Mouse (Mus musculus): Measurements from ENCODE around the gene Polr2m. TPM values are rescaled to one million over a fixed set of nuclear protein-coding genes. Genes with fewer than 3 reads are reported as not detected.

Gene Polr2m
- polyA plus RNA-seq, 1 experiment from 2014 or later: 292 TPM

GRCm38 (mm10) chr9:71480305-71480704, 5.4 kb downstream of the Polr2m start:
- no peaks in the 10 kb centered on the region for H3K27me3 ChIP-seq (ENCODE audit: control insufficient read depth, insufficient read depth, low read length)
- ATAC-seq (ENCODE audit: insufficient read depth, low FRiP score): no peak
- no peaks in the 10 kb centered on the region for H3K9me3 ChIP-seq (replicated peaks; ENCODE audit: control insufficient read depth, low read length)
- WGBS: 86% methylated on average over 2 of the region's 2 CpGs
- no peak overlapping the region for H3K27ac ChIP-seq (ENCODE audit: low read length)
- H3K9ac ChIP-seq (ENCODE audit: low read length): no peak overlapping the region
- peaks cover 66% of the 10 kb centered on the region for H3K36me3 ChIP-seq (ENCODE audit: control insufficient read depth, insufficient read depth, low read length)
- peaks cover 13% of the 10 kb centered on the region for H3K4me1 ChIP-seq (ENCODE audit: control insufficient read depth, insufficient read depth, low read length)
- no peak overlapping the region for H3K4me3 ChIP-seq (replicated peaks; ENCODE audit: low read length)
- H3K4me2 ChIP-seq (ENCODE audit: low read depth, low read length): no peak overlapping the region

- H3K9ac ChIP-seq (ENCODE audit: low read length): no peak overlapping the region
- H3K27me3 ChIP-seq (ENCODE audit: control insufficient read depth, insufficient read depth, low read length): no peaks in the 10 kb centered on the region
- no peak overlapping the region for H3K4me3 ChIP-seq (replicated peaks; ENCODE audit: low read length)
- H3K9me3 ChIP-seq (replicated peaks; ENCODE audit: control insufficient read depth, low read length): no peaks in the 10 kb centered on the region
- peaks cover 66% of the 10 kb centered on the region for H3K36me3 ChIP-seq (ENCODE audit: control insufficient read depth, insufficient read depth, low read length)
- peaks cover 13% of the 10 kb centered on the region for H3K4me1 ChIP-seq (ENCODE audit: control insufficient read depth, insufficient read depth, low read length)
- no peak overlapping the region for H3K4me2 ChIP-seq (ENCODE audit: low read depth, low read length)
- ATAC-seq (ENCODE audit: insufficient read depth, low FRiP score): no peak
- WGBS: 87% methylated on average over 9 of the region's 9 CpGs
- H3K27ac ChIP-seq (ENCODE audit: low read length): no peak overlapping the region
Measured at GRCm38 (mm10) chr9:71479413-71479812, 6.3 kb downstream of the Polr2m start.

- Histone ChIP-seq H3K36me3 (ENCODE audit: control insufficient read depth, insufficient read depth, low read length) (peaks cover 65% of the 10 kb centered on the region), H3K27ac (ENCODE audit: low read length) (no peak overlapping the region), H3K4me3 (replicated peaks; ENCODE audit: low read length) (no peak overlapping the region), H3K4me2 (ENCODE audit: low read depth, low read length) (no peak overlapping the region), H3K9me3 (replicated peaks; ENCODE audit: control insufficient read depth, low read length) (no peaks in the 10 kb centered on the region), H3K9ac (ENCODE audit: low read length) (no peak overlapping the region), H3K4me1 (ENCODE audit: control insufficient read depth, insufficient read depth, low read length) (peaks cover 10% of the 10 kb centered on the region), H3K27me3 (ENCODE audit: control insufficient read depth, insufficient read depth, low read length) (no peaks in the 10 kb centered on the region)
- no peak for ATAC-seq (ENCODE audit: insufficient read depth, low FRiP score)
- WGBS: 91% methylated on average over 7 of the region's 7 CpGs
Measured at GRCm38 (mm10) chr9:71478596-71478995, 7.1 kb downstream of the Polr2m start.

- Histone ChIP-seq H3K36me3 (ENCODE audit: control insufficient read depth, insufficient read depth, low read length) (peaks cover 51% of the 10 kb centered on the region), H3K27me3 (ENCODE audit: control insufficient read depth, insufficient read depth, low read length) (no peaks in the 10 kb centered on the region), H3K4me2 (ENCODE audit: low read depth, low read length) (no peak overlapping the region), H3K4me1 (ENCODE audit: control insufficient read depth, insufficient read depth, low read length) (no peaks in the 10 kb centered on the region), H3K27ac (ENCODE audit: low read length) (no peak overlapping the region), H3K9ac (ENCODE audit: low read length) (no peak overlapping the region), H3K9me3 (replicated peaks; ENCODE audit: control insufficient read depth, low read length) (no peaks in the 10 kb centered on the region), H3K4me3 (replicated peaks; ENCODE audit: low read length) (no peak overlapping the region)
- WGBS: 97% methylated on average over 3 of the region's 3 CpGs
- ATAC-seq (ENCODE audit: insufficient read depth, low FRiP score): no peak
Measured at GRCm38 (mm10) chr9:71476601-71477000, 9.1 kb downstream of the Polr2m start.

GRCm38 (mm10) chr9:71475536-71475935, 10.2 kb downstream of the Polr2m start:
- no peak overlapping the region for H3K9ac ChIP-seq (ENCODE audit: low read length)
- 94% methylated on average over 4 of the region's 4 CpGs for WGBS

GRCm38 (mm10) chr9:71467434-71467833, 18.3 kb downstream of the Polr2m start:
- Histone ChIP-seq H3K4me1 (ENCODE audit: control insufficient read depth, insufficient read depth, low read length) (no peaks in the 10 kb centered on the region; the same call in 1 of the 2 replicates), H3K27ac (ENCODE audit: low read length) (no peak overlapping the region), H3K4me3 (replicated peaks; ENCODE audit: low read length) (no peak overlapping the region), H3K27me3 (ENCODE audit: control insufficient read depth, insufficient read depth, low read length) (no peaks in the 10 kb centered on the region), H3K9me3 (replicated peaks; ENCODE audit: control insufficient read depth, low read length) (no peaks in the 10 kb centered on the region), H3K9ac (ENCODE audit: low read length) (no peak overlapping the region), H3K36me3 (ENCODE audit: control insufficient read depth, insufficient read depth, low read length) (no peaks in the 10 kb centered on the region), H3K4me2 (ENCODE audit: low read depth, low read length) (no peak overlapping the region)
- 66% methylated on average over 4 of the region's 4 CpGs for WGBS
- no peak for ATAC-seq (ENCODE audit: insufficient read depth, low FRiP score)

More at GRCm38 (mm10) chr9:71475536-71475935, 10.2 kb downstream of the Polr2m start:
- no peaks in the 10 kb centered on the region for H3K27me3 ChIP-seq (ENCODE audit: control insufficient read depth, insufficient read depth, low read length)
- no peaks in the 10 kb centered on the region for H3K4me1 ChIP-seq (ENCODE audit: control insufficient read depth, insufficient read depth, low read length)
- no peak for ATAC-seq (ENCODE audit: insufficient read depth, low FRiP score)
- no peak overlapping the region for H3K27ac ChIP-seq (ENCODE audit: low read length)
- H3K9me3 ChIP-seq (replicated peaks; ENCODE audit: control insufficient read depth, low read length): no peaks in the 10 kb centered on the region
- peaks cover 40% of the 10 kb centered on the region for H3K36me3 ChIP-seq (ENCODE audit: control insufficient read depth, insufficient read depth, low read length)
- no peak overlapping the region for H3K4me2 ChIP-seq (ENCODE audit: low read depth, low read length)
- H3K4me3 ChIP-seq (replicated peaks; ENCODE audit: low read length): no peak overlapping the region

- Histone ChIP-seq H3K9me3 (replicated peaks; ENCODE audit: control insufficient read depth, low read length) (no peaks in the 10 kb centered on the region), H3K4me3 (replicated peaks; ENCODE audit: low read length) (no peak overlapping the region), H3K36me3 (ENCODE audit: control insufficient read depth, insufficient read depth, low read length) (no peaks in the 10 kb centered on the region), H3K9ac (ENCODE audit: low read length) (no peak overlapping the region), H3K27me3 (ENCODE audit: control insufficient read depth, insufficient read depth, low read length) (no peaks in the 10 kb centered on the region), H3K27ac (ENCODE audit: low read length) (no peak overlapping the region), H3K4me2 (ENCODE audit: low read depth, low read length) (no peak overlapping the region), H3K4me1 (ENCODE audit: control insufficient read depth, insufficient read depth, low read length) (no peaks in the 10 kb centered on the region; the same call in 1 of the 2 replicates)
- no peak for ATAC-seq (ENCODE audit: insufficient read depth, low FRiP score)
- 78% methylated on average over 3 of the region's 3 CpGs for WGBS
Measured at GRCm38 (mm10) chr9:71466111-71466510, 19.6 kb downstream of the Polr2m start.

GRCm38 (mm10) chr9:71463072-71463667, 22.6 kb downstream of the Polr2m start:
- 49% methylated on average over 13 of the region's 13 CpGs for WGBS
- ATAC-seq (ENCODE audit: insufficient read depth, low FRiP score): no peak
- Histone ChIP-seq H3K9me3 (replicated peaks; ENCODE audit: control insufficient read depth, low read length) (no peaks in the 10 kb centered on the region), H3K27me3 (ENCODE audit: control insufficient read depth, insufficient read depth, low read length) (no peaks in the 10 kb centered on the region), H3K36me3 (ENCODE audit: control insufficient read depth, insufficient read depth, low read length) (no peaks in the 10 kb centered on the region), H3K4me2 (ENCODE audit: low read depth, low read length) (no peak overlapping the region), H3K9ac (ENCODE audit: low read length) (no peak overlapping the region), H3K4me1 (ENCODE audit: control insufficient read depth, insufficient read depth, low read length) (no peaks in the 10 kb centered on the region; the same call in 1 of the 2 replicates), H3K27ac (ENCODE audit: low read length) (no peak overlapping the region), H3K4me3 (replicated peaks; ENCODE audit: low read length) (no peak overlapping the region)

GRCm38 (mm10) chr9:71456738-71457137, 29.0 kb downstream of the Polr2m start:
- ATAC-seq (ENCODE audit: insufficient read depth, low FRiP score): no peak
- no peaks in the 10 kb centered on the region for H3K4me1 ChIP-seq (ENCODE audit: control insufficient read depth, insufficient read depth, low read length)
- H3K9ac ChIP-seq (ENCODE audit: low read length): no peak overlapping the region
- H3K27ac ChIP-seq (ENCODE audit: low read length): no peak overlapping the region
- H3K4me3 ChIP-seq (replicated peaks; ENCODE audit: low read length): no peak overlapping the region
- 51% methylated on average over 4 of the region's 4 CpGs for WGBS
- no peak overlapping the region for H3K4me2 ChIP-seq (ENCODE audit: low read depth, low read length)
- H3K27me3 ChIP-seq (ENCODE audit: control insufficient read depth, insufficient read depth, low read length): no peaks in the 10 kb centered on the region
- no peaks in the 10 kb centered on the region for H3K9me3 ChIP-seq (replicated peaks; ENCODE audit: control insufficient read depth, low read length)
- no peaks in the 10 kb centered on the region for H3K36me3 ChIP-seq (ENCODE audit: control insufficient read depth, insufficient read depth, low read length)
